Mouse (Mus musculus) midbrain, embryonic 13.5 days (tissue): ENCODE results near the gene Galnt2. TPM values are rescaled to one million over a fixed set of nuclear protein-coding genes. Genes with fewer than 3 reads are reported as not detected.
A peak's percentile ranks its signal among the peaks of the same experiment; 100 is the strongest.

Experiments
- ATAC-seq: fragments of 200-750 bp; cut with Nextera tagmentation; 2 replicates; pipeline ENCODE4 v1.8.0; 2017; ENCODE audit warnings: mild to moderate bottlenecking, moderate TSS enrichment, moderate library complexity
- H3K27ac ChIP-seq: fragments of 300-500 bp; sonication (generic); 2 replicates; pipeline ENCODE4 v1.5.1; 2015; ENCODE audit warnings: inconsistent platforms, mild to moderate bottlenecking, moderate library complexity
- H3K27me3 ChIP-seq: fragments of 300-500 bp; sonication (generic); 2 replicates; pipeline ENCODE4 v1.6.1; 2015; ENCODE audit warnings: mild to moderate bottlenecking, inconsistent platforms
- H3K36me3 ChIP-seq: fragments of 300-500 bp; sonication (generic); 2 replicates; pipeline ENCODE4 v1.6.1; 2015; ENCODE audit warnings: mild to moderate bottlenecking, inconsistent platforms
- H3K4me1 ChIP-seq: fragments of 300-500 bp; sonication (generic); replicated peaks from 2 replicates; pipeline ENCODE4 v1.6.1; 2015; ENCODE audit warnings: inconsistent platforms
- H3K4me2 ChIP-seq: fragments of 300-500 bp; sonication (generic); replicated peaks from 2 replicates; pipeline ENCODE4 v1.6.1; 2015; ENCODE audit warnings: moderate library complexity, mild to moderate bottlenecking, inconsistent platforms
- H3K4me3 ChIP-seq: fragments of 300-500 bp; sonication (generic); replicated peaks from 2 replicates; pipeline ENCODE4 v1.5.1; 2015; ENCODE audit warnings: mild to moderate bottlenecking, inconsistent platforms
- H3K9ac ChIP-seq: fragments of 300-500 bp; sonication (generic); replicated peaks from 2 replicates; pipeline ENCODE4 v1.6.1; 2015; ENCODE audit warnings: mild to moderate bottlenecking, inconsistent platforms
- H3K9me3 ChIP-seq: fragments of 300-500 bp; sonication (generic); 2 replicates; pipeline ENCODE4 v1.6.1; 2016; ENCODE audit warnings: mild to moderate bottlenecking, inconsistent platforms
- WGBS: fragments of 180-500 bp; shearing (Covaris S2); methylation state at CpG from one replicate; pipeline ENCODE4 v1.1.7; 2015; 5-methylcytosine and 5-hydroxymethylcytosine counted together
- polyA plus RNA-seq: library from polyadenylated mRNA; unstranded; fragments of >200 nt; fragmentation: Nextera tagmentation; extraction: Ambion mirVana; gene quantifications from 2 replicates; pipeline ENCODE4 v1.2.1, GENCODE M21; 2015

The Galnt2 gene
- polyA plus RNA-seq, 1 experiment from 2014 or later = 53.5 TPM

- Histone ChIP-seq H3K27me3 (no peaks in the 10 kb centered on the region), H3K36me3 (peaks cover 25% of the 10 kb centered on the region), H3K27ac (no peak overlapping the region), H3K9me3 (no peaks in the 10 kb centered on the region), H3K4me3 (no peak overlapping the region), H3K9ac (no peak overlapping the region), H3K4me2 (no peak overlapping the region), H3K4me1 (peaks cover 12% of the 10 kb centered on the region)
- 93% methylated on average over 4 of the region's 4 CpGs for WGBS
- no peak for ATAC-seq
Measured at GRCm38 (mm10) chr8:124301512-124301911, 70.3 kb downstream of the Galnt2 start.

GRCm38 (mm10) chr8:124301935-124302555, 70.9 kb downstream of the Galnt2 start:
- no peaks in the 10 kb centered on the region for H3K27me3 ChIP-seq
- peaks cover 12% of the 10 kb centered on the region for H3K4me1 ChIP-seq
- H3K4me3 ChIP-seq = no peak overlapping the region
- H3K27ac ChIP-seq = no peak overlapping the region
- H3K9ac ChIP-seq = no peak overlapping the region
- no peak overlapping the region for H3K4me2 ChIP-seq
- H3K9me3 ChIP-seq = no peaks in the 10 kb centered on the region
- WGBS = 94% methylated on average over 7 of the region's 7 CpGs
- H3K36me3 ChIP-seq = peaks cover 25% of the 10 kb centered on the region
- ATAC-seq = no peak

GRCm38 (mm10) chr8:124303211-124303902, 72.2 kb downstream of the Galnt2 start:
- H3K4me3 ChIP-seq = no peak overlapping the region
- H3K27me3 ChIP-seq = no peaks in the 10 kb centered on the region
- peaks cover 12% of the 10 kb centered on the region for H3K4me1 ChIP-seq
- no peaks in the 10 kb centered on the region for H3K9me3 ChIP-seq
- no peak overlapping the region for H3K27ac ChIP-seq
- ATAC-seq = no peak
- H3K9ac ChIP-seq = no peak overlapping the region
- WGBS = 93% methylated on average over 15 of the region's 15 CpGs
- peaks cover 33% of the 10 kb centered on the region for H3K36me3 ChIP-seq
- H3K4me2 ChIP-seq = no peak overlapping the region

GRCm38 (mm10) chr8:124304141-124304540, 73.0 kb downstream of the Galnt2 start:
- ATAC-seq = no peak
- Histone ChIP-seq H3K4me1 (peaks cover 13% of the 10 kb centered on the region), H3K36me3 (peaks cover 34% of the 10 kb centered on the region), H3K27ac (no peak overlapping the region), H3K9ac (no peak overlapping the region), H3K27me3 (no peaks in the 10 kb centered on the region), H3K4me2 (no peak overlapping the region), H3K9me3 (no peaks in the 10 kb centered on the region), H3K4me3 (no peak overlapping the region)
- 84% methylated on average over 4 of the region's 4 CpGs for WGBS

GRCm38 (mm10) chr8:124306574-124306973, 75.4 kb downstream of the Galnt2 start:
- H3K4me1 ChIP-seq = peaks cover 21% of the 10 kb centered on the region
- no peak overlapping the region for H3K4me2 ChIP-seq
- no peak overlapping the region for H3K9ac ChIP-seq
- peaks cover 37% of the 10 kb centered on the region for H3K36me3 ChIP-seq
- 68% methylated on average over 7 of the region's 7 CpGs for WGBS
- H3K9me3 ChIP-seq = no peaks in the 10 kb centered on the region
- no peaks in the 10 kb centered on the region for H3K27me3 ChIP-seq
- no peak overlapping the region for H3K27ac ChIP-seq
- no peak for ATAC-seq
- no peak overlapping the region for H3K4me3 ChIP-seq

- ATAC-seq = no peak
- no peak overlapping the region for H3K4me2 ChIP-seq
- no peak overlapping the region for H3K27ac ChIP-seq
- peaks cover 21% of the 10 kb centered on the region for H3K4me1 ChIP-seq
- H3K36me3 ChIP-seq = peaks cover 39% of the 10 kb centered on the region
- H3K9me3 ChIP-seq = no peaks in the 10 kb centered on the region
- WGBS = 92% methylated on average over 10 of the region's 10 CpGs
- no peaks in the 10 kb centered on the region for H3K27me3 ChIP-seq
- no peak overlapping the region for H3K4me3 ChIP-seq
- no peak overlapping the region for H3K9ac ChIP-seq
Measured at GRCm38 (mm10) chr8:124307700-124308099, 76.5 kb downstream of the Galnt2 start.

- Histone ChIP-seq H3K27me3 (no peaks in the 10 kb centered on the region), H3K4me1 (peaks cover 24% of the 10 kb centered on the region), H3K4me2 (no peak overlapping the region), H3K27ac (no peak overlapping the region), H3K36me3 (peaks cover 34% of the 10 kb centered on the region), H3K4me3 (no peak overlapping the region), H3K9ac (no peak overlapping the region), H3K9me3 (no peaks in the 10 kb centered on the region)
- no peak for ATAC-seq
- WGBS = 85% methylated on average over 13 of the region's 13 CpGs
Measured at GRCm38 (mm10) chr8:124310509-124310908, 79.3 kb downstream of the Galnt2 start.

- H3K4me1 ChIP-seq = peaks cover 29% of the 10 kb centered on the region
Measured at GRCm38 (mm10) chr8:124311111-124311510, 79.9 kb downstream of the Galnt2 start.

GRCm38 (mm10) chr8:124311723-124312122, 80.5 kb downstream of the Galnt2 start:
- 95% methylated on average over 17 of the region's 17 CpGs for WGBS
- Histone ChIP-seq H3K4me2 (no peak overlapping the region), H3K4me1 (peaks cover 35% of the 10 kb centered on the region), H3K9me3 (no peaks in the 10 kb centered on the region), H3K27ac (no peak overlapping the region), H3K4me3 (no peak overlapping the region), H3K27me3 (no peaks in the 10 kb centered on the region), H3K9ac (no peak overlapping the region), H3K36me3 (peaks cover 23% of the 10 kb centered on the region)
- ATAC-seq = no peak

More at GRCm38 (mm10) chr8:124311111-124311510, 79.9 kb downstream of the Galnt2 start:
- Histone ChIP-seq H3K9ac (no peak overlapping the region), H3K27me3 (no peaks in the 10 kb centered on the region), H3K4me3 (no peak overlapping the region), H3K27ac (no peak overlapping the region), H3K4me2 (no peak overlapping the region), H3K9me3 (no peaks in the 10 kb centered on the region), H3K36me3 (peaks cover 29% of the 10 kb centered on the region)
- no peak for ATAC-seq
- 82% methylated on average over 6 of the region's 6 CpGs for WGBS

GRCm38 (mm10) chr8:124312228-124312627, 81.0 kb downstream of the Galnt2 start:
- peaks cover 18% of the 10 kb centered on the region for H3K36me3 ChIP-seq
- WGBS = 91% methylated on average over 10 of the region's 10 CpGs
- no peak overlapping the region for H3K9ac ChIP-seq
- no peaks in the 10 kb centered on the region for H3K27me3 ChIP-seq
- no peaks in the 10 kb centered on the region for H3K9me3 ChIP-seq
- H3K4me3 ChIP-seq = no peak overlapping the region
- ATAC-seq = no peak
- H3K27ac ChIP-seq = no peak overlapping the region
- no peak overlapping the region for H3K4me2 ChIP-seq
- peaks cover 40% of the 10 kb centered on the region for H3K4me1 ChIP-seq

- Histone ChIP-seq H3K4me3 (no peak overlapping the region), H3K4me1 (peaks cover 46% of the 10 kb centered on the region), H3K27me3 (no peaks in the 10 kb centered on the region), H3K36me3 (0 out of 2 replicates have a peak, but pooled peaks cover 5% of the 10 kb centered on the region), H3K9me3 (no peaks in the 10 kb centered on the region), H3K4me2 (no peak overlapping the region), H3K9ac (0 out of 2 replicates have a peak overlapping the region, but pooled peaks have one; percentile 29), H3K27ac (peak overlapping the region; percentile 76)
- peak; percentile 62 for ATAC-seq
- 15% methylated on average over 10 of the region's 10 CpGs for WGBS
Measured at GRCm38 (mm10) chr8:124314803-124315202, 83.6 kb downstream of the Galnt2 start.

- H3K9me3 ChIP-seq = no peaks in the 10 kb centered on the region
- no peak overlapping the region for H3K4me3 ChIP-seq
- peaks cover 61% of the 10 kb centered on the region for H3K4me1 ChIP-seq
- 59% methylated on average over 12 of the region's 12 CpGs for WGBS
- H3K27ac ChIP-seq = peak overlapping the region; percentile 10; the same call in 1 of the 2 replicates
- H3K36me3 ChIP-seq = 0 out of 2 replicates have a peak, but pooled peaks cover 2% of the 10 kb centered on the region
- no peaks in the 10 kb centered on the region for H3K27me3 ChIP-seq
- no peak overlapping the region for H3K9ac ChIP-seq
- no peak overlapping the region for H3K4me2 ChIP-seq
- ATAC-seq = no peak
Measured at GRCm38 (mm10) chr8:124316466-124317136, 85.4 kb downstream of the Galnt2 start.
